Mouse (Mus musculus) C2C12 (cell line): Measurements from ENCODE around the gene Ngef.

Experiments
- CTCF ChIP-seq: IDR thresholded peaks from one replicate; pipeline ENCODE4 v1.5.1; 2011; ENCODE audit not compliant: control insufficient read depth, insufficient read depth, insufficient read length
- MAX ChIP-seq: IDR thresholded peaks from one replicate; pipeline ENCODE4 v1.6.1; 2011; ENCODE audit warnings: mild to moderate bottlenecking, control low read depth
- USF1 ChIP-seq: IDR thresholded peaks from one replicate; pipeline ENCODE4 v1.6.1; 2011; ENCODE audit warnings: low read depth, mild to moderate bottlenecking, control low read depth, moderate library complexity

DNA sequence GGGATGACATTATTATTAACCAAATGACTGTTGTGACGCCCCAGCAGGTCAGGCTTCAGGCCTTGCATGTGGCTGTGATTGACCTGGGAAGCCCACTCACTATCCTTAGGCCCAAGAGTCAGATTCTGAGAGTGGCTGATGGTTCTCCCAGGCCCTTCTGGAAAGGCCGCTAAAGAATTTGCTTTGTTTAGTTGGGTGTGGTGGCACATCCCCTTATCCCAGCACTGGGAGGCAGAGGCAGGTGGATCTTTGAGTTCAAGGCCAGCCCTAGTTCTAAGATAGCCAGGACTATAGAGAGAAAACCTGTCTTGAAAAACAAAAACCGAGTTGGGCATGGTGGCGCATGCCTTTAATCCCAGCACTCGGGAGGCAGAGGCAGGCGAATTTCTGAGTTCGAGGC is 48.6 kb downstream of the Ngef start:
- TF ChIP-seq USF1 = no peak
- no peak for TF ChIP-seq CTCF
- no peak for TF ChIP-seq MAX
